Mouse (Mus musculus) left cerebral cortex, postnatal 4 days (tissue): Measurements from ENCODE around the gene Abcc12. TPM values are rescaled to one million over a fixed set of nuclear protein-coding genes. Genes with fewer than 3 reads are reported as not detected.

Experiments
- DNase-seq: peaks from one replicate; pipeline ENCODE4 v3.0.0-alpha.2; 2022
- intact Hi-C: fragments of 180-260 bp; cut with DNase I; formaldehyde crosslinking; loops from one replicate; pipeline ENCODE4 v1.15.1; 2025
- total RNA-seq, 2 experiments: library from RNA; stranded (reverse); gene quantifications; 2 replicates each; pipeline ENCODE4 v1.2.3; 2021

Gene Abcc12
- total RNA-seq, 2 experiments from 2014 or later, result 0.32 to 0.56 TPM

GRCm38 (mm10) chr8:86527336-86528029, 53.0 kb downstream of the Abcc12 start:
- intact Hi-C loops, result no loop called here

GRCm38 (mm10) chr8:86526808-86527207, 53.7 kb downstream of the Abcc12 start:
- intact Hi-C loops, result no loop called here
- DNase-seq, result peak; percentile 54

More at GRCm38 (mm10) chr8:86527336-86528029, 53.0 kb downstream of the Abcc12 start:
- DNase-seq, result no peak

- peak; percentile 80 for DNase-seq
- intact Hi-C loops, result no loop called here
Observed at GRCm38 (mm10) chr8:86514203-86514602, 66.3 kb downstream of the Abcc12 start.

- DNase-seq, result no peak
- intact Hi-C loops, result no loop called here
Observed at GRCm38 (mm10) chr8:86512886-86513285, 67.6 kb downstream of the Abcc12 start.

- intact Hi-C loops, result no loop called here
- no peak for DNase-seq
Observed at GRCm38 (mm10) chr8:86512131-86512792, 68.2 kb downstream of the Abcc12 start.

GRCm38 (mm10) chr8:86501341-86501740, 79.1 kb downstream of the Abcc12 start:
- no peak for DNase-seq
- intact Hi-C loops, result no loop called here

GRCm38 (mm10) chr8:86495056-86495455, 85.4 kb downstream of the Abcc12 start:
- intact Hi-C loops, result no loop called here
- DNase-seq, result no peak

- DNase-seq, result no peak
- intact Hi-C loops, result no loop called here
Observed at GRCm38 (mm10) chr8:86493841-86494240, 86.6 kb downstream of the Abcc12 start.

- intact Hi-C loops, result no loop called here
- no peak for DNase-seq
Observed at GRCm38 (mm10) chr8:86485411-86485810, 95.1 kb downstream of the Abcc12 start.

- intact Hi-C loops, result no loop called here
- DNase-seq, result no peak
Observed at GRCm38 (mm10) chr8:86484244-86484643, 96.2 kb downstream of the Abcc12 start.

- intact Hi-C loops, result no loop called here
- no peak for DNase-seq
Observed at GRCm38 (mm10) chr8:86482116-86482515, 98.4 kb downstream of the Abcc12 start.

GRCm38 (mm10) chr8:86475711-86476438, 104.6 kb downstream of the Abcc12 start:
- intact Hi-C loops, result loop anchor here (10.0 kb wide), 1 partner anchor 781 kb away; no protein-coding TSS in a partner anchor

GRCm38 (mm10) chr8:86474461-86474860, 106.0 kb downstream of the Abcc12 start:
- DNase-seq, result no peak
- intact Hi-C loops, result loop anchor here (10.0 kb wide), 1 partner anchor 780 kb away; no protein-coding TSS in a partner anchor

More at GRCm38 (mm10) chr8:86475711-86476438, 104.6 kb downstream of the Abcc12 start:
- peak; percentile 65 for DNase-seq

- intact Hi-C loops, result loop anchor here (10.0 kb wide), 1 partner anchor 778 kb away; no protein-coding TSS in a partner anchor
- no peak for DNase-seq
Observed at GRCm38 (mm10) chr8:86473121-86473520, 107.4 kb downstream of the Abcc12 start.

- DNase-seq, result no peak
- intact Hi-C loops, result loop anchor here (10.0 kb wide), 1 partner anchor 776 kb away; no protein-coding TSS in a partner anchor
Observed at GRCm38 (mm10) chr8:86470717-86471116, 109.8 kb downstream of the Abcc12 start.

- intact Hi-C loops, result no loop called here
- DNase-seq, result no peak
Observed at GRCm38 (mm10) chr8:86463215-86463614, 117.3 kb downstream of the Abcc12 start.

- DNase-seq, result no peak
- intact Hi-C loops, result no loop called here
Observed at GRCm38 (mm10) chr8:86460372-86460771, 120.1 kb downstream of the Abcc12 start.

- DNase-seq, result no peak
- intact Hi-C loops, result no loop called here
Observed at GRCm38 (mm10) chr8:86453697-86454480, 126.6 kb downstream of the Abcc12 start.

- intact Hi-C loops, result no loop called here
- DNase-seq, result no peak
Observed at GRCm38 (mm10) chr8:86449870-86450515, 130.5 kb downstream of the Abcc12 start.

GRCm38 (mm10) chr8:86445516-86445915, 135.0 kb downstream of the Abcc12 start:
- DNase-seq, result no peak
- intact Hi-C loops, result no loop called here
